Mouse (Mus musculus) heart, embryonic 11.5 days (tissue): ENCODE measurements around the gene Lpp. TPM values are rescaled to one million over a fixed set of nuclear protein-coding genes. Genes with fewer than 3 reads are reported as not detected.

Source experiments
- ATAC-seq: fragments of 200-750 bp; cut with Nextera tagmentation; replicated peaks from 2 replicates; pipeline ENCODE4 v1.8.0; 2017; ENCODE audit warnings: moderate library complexity; ENCODE audit not compliant: insufficient number of reproducible peaks, low FRiP score, low TSS enrichment
- H3K27ac ChIP-seq: fragments of 300-500 bp; sonication (generic); 2 replicates; pipeline ENCODE4 v1.5.1; 2014; ENCODE audit warnings: mild to moderate bottlenecking, low read depth, low read length
- H3K27me3 ChIP-seq: fragments of 300-500 bp; sonication (generic); 2 replicates; pipeline ENCODE4 v1.6.1; 2014; ENCODE audit warnings: mild to moderate bottlenecking, low read length, mixed read lengths; ENCODE audit not compliant: control insufficient read depth, insufficient read depth
- H3K36me3 ChIP-seq: fragments of 300-500 bp; sonication (generic); 2 replicates; pipeline ENCODE4 v1.6.1; 2014; ENCODE audit warnings: mild to moderate bottlenecking, low read length, moderate library complexity, mixed read lengths; ENCODE audit not compliant: control insufficient read depth, insufficient read depth
- H3K4me1 ChIP-seq: fragments of 300-500 bp; sonication (generic); 2 replicates; pipeline ENCODE4 v1.6.1; 2014; ENCODE audit warnings: low read length; ENCODE audit not compliant: control insufficient read depth, insufficient read depth
- H3K4me2 ChIP-seq: fragments of 300-500 bp; sonication (generic); 2 replicates; pipeline ENCODE4 v1.6.1; 2014; ENCODE audit warnings: mild to moderate bottlenecking, moderate library complexity
- H3K4me3 ChIP-seq: fragments of 300-500 bp; sonication (generic); 2 replicates; pipeline ENCODE4 v1.5.1; 2014; ENCODE audit warnings: low read depth, low read length
- H3K9ac ChIP-seq: fragments of 300-500 bp; sonication (generic); 2 replicates; pipeline ENCODE4 v1.6.1; 2014; ENCODE audit warnings: mild to moderate bottlenecking, low read depth, low read length, moderate library complexity
- H3K9me3 ChIP-seq: fragments of 300-500 bp; sonication (generic); replicated peaks from 2 replicates; pipeline ENCODE4 v1.6.1; 2016; ENCODE audit warnings: low read length; ENCODE audit not compliant: control insufficient read depth
- WGBS: fragments of 180-500 bp; shearing (Covaris S2); extraction: QIAGEN DNeasy Blood & Tissue Kit; methylation state at CpG from one replicate; pipeline ENCODE4 v1.1.7; 2014; ENCODE audit not compliant: insufficient replicate concordance; 5-methylcytosine and 5-hydroxymethylcytosine counted together
- polyA plus RNA-seq: library from polyadenylated mRNA; unstranded; fragments of >200 nt; fragmentation: Nextera tagmentation; extraction: Ambion mirVana; gene quantifications from 2 replicates; pipeline ENCODE4 v1.2.1, GENCODE M21; 2014

The Lpp gene
- polyA plus RNA-seq, 1 experiment from 2014 or later, result 59.2 TPM

GRCm38 (mm10) chr16:24807565-24807964, 414.3 kb downstream of the Lpp start:
- no peak overlapping the region for H3K9ac ChIP-seq

GRCm38 (mm10) chr16:24809811-24810210, 416.5 kb downstream of the Lpp start:
- Histone ChIP-seq H3K36me3 (no peaks in the 10 kb centered on the region), H3K4me1 (no peaks in the 10 kb centered on the region), H3K4me3 (no peak overlapping the region), H3K27me3 (no peaks in the 10 kb centered on the region), H3K9me3 (no peaks in the 10 kb centered on the region), H3K27ac (no peak overlapping the region), H3K9ac (no peak overlapping the region), H3K4me2 (no peak overlapping the region)
- 88% methylated on average over 6 of the region's 6 CpGs for WGBS
- ATAC-seq, result no peak

More at GRCm38 (mm10) chr16:24807565-24807964, 414.3 kb downstream of the Lpp start:
- no peaks in the 10 kb centered on the region for H3K27me3 ChIP-seq
- WGBS, result 67% methylated on average over 4 of the region's 4 CpGs
- no peaks in the 10 kb centered on the region for H3K4me1 ChIP-seq
- no peak overlapping the region for H3K27ac ChIP-seq
- no peak overlapping the region for H3K4me2 ChIP-seq
- H3K4me3 ChIP-seq, result no peak overlapping the region
- no peaks in the 10 kb centered on the region for H3K36me3 ChIP-seq
- ATAC-seq, result no peak
- H3K9me3 ChIP-seq, result no peaks in the 10 kb centered on the region

- Histone ChIP-seq H3K9me3 (no peaks in the 10 kb centered on the region), H3K4me1 (no peaks in the 10 kb centered on the region; the same call in 1 of the 2 replicates), H3K27ac (no peak overlapping the region), H3K4me3 (no peak overlapping the region), H3K4me2 (no peak overlapping the region), H3K36me3 (no peaks in the 10 kb centered on the region), H3K27me3 (no peaks in the 10 kb centered on the region), H3K9ac (no peak overlapping the region)
- no peak for ATAC-seq
- WGBS, result 73% methylated on average over 3 of the region's 3 CpGs
Measured at GRCm38 (mm10) chr16:24816621-24817020, 423.3 kb downstream of the Lpp start.

- no peak overlapping the region for H3K27ac ChIP-seq
- no peaks in the 10 kb centered on the region for H3K27me3 ChIP-seq
- H3K36me3 ChIP-seq, result no peaks in the 10 kb centered on the region
- H3K9me3 ChIP-seq, result no peaks in the 10 kb centered on the region
- ATAC-seq, result no peak
- H3K4me1 ChIP-seq, result no peaks in the 10 kb centered on the region; the same call in 1 of the 2 replicates
- WGBS, result 96% methylated on average over 3 of the region's 3 CpGs
- H3K4me2 ChIP-seq, result no peak overlapping the region
- no peak overlapping the region for H3K4me3 ChIP-seq
- no peak overlapping the region for H3K9ac ChIP-seq
Measured at GRCm38 (mm10) chr16:24817381-24817780, 424.1 kb downstream of the Lpp start.

GRCm38 (mm10) chr16:24819127-24819526, 425.8 kb downstream of the Lpp start:
- no peak overlapping the region for H3K4me2 ChIP-seq
- H3K27ac ChIP-seq, result no peak overlapping the region
- H3K9ac ChIP-seq, result no peak overlapping the region
- no peak for ATAC-seq
- no peaks in the 10 kb centered on the region for H3K27me3 ChIP-seq
- no peaks in the 10 kb centered on the region; the same call in 1 of the 2 replicates for H3K4me1 ChIP-seq
- H3K4me3 ChIP-seq, result no peak overlapping the region
- 66% methylated on average over 4 of the region's 4 CpGs for WGBS
- H3K9me3 ChIP-seq, result no peaks in the 10 kb centered on the region
- H3K36me3 ChIP-seq, result no peaks in the 10 kb centered on the region

- H3K27ac ChIP-seq, result no peak overlapping the region
- no peaks in the 10 kb centered on the region for H3K36me3 ChIP-seq
- WGBS, result 86% methylated on average over 5 of the region's 5 CpGs
- no peak overlapping the region for H3K9ac ChIP-seq
- no peaks in the 10 kb centered on the region for H3K27me3 ChIP-seq
- H3K4me3 ChIP-seq, result no peak overlapping the region
- H3K4me1 ChIP-seq, result peaks cover 2% of the 10 kb centered on the region; the same call in 1 of the 2 replicates
- H3K4me2 ChIP-seq, result no peak overlapping the region
- ATAC-seq, result no peak
- no peaks in the 10 kb centered on the region for H3K9me3 ChIP-seq
Measured at GRCm38 (mm10) chr16:24822182-24822875, 429.0 kb downstream of the Lpp start.

DNA sequence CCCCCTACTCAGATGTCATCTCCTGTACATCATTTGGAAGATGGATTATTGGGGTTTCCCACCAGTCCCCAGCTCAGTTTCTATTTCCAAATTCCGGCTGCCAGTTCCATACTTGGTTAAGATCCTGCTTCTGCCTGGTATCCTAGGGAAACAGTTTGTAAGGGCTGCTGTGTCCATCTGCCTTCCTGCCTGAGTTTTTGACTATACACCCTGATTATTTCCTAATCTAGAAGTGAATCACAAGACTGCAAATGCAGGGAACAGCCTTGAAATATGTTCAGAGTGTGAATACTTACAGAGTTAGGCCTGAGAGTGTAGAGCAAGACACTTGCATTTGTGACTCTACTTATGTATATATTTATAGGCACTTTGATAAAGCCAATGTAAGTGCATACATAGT, 429.6 kb downstream of the Lpp start:
- H3K9ac ChIP-seq, result no peak overlapping the region
- H3K27me3 ChIP-seq, result no peaks in the 10 kb centered on the region
- H3K4me1 ChIP-seq, result peaks cover 2% of the 10 kb centered on the region; the same call in 1 of the 2 replicates
- no peak overlapping the region for H3K27ac ChIP-seq
- no peak overlapping the region for H3K4me2 ChIP-seq
- H3K4me3 ChIP-seq, result no peak overlapping the region
- H3K36me3 ChIP-seq, result no peaks in the 10 kb centered on the region
- WGBS, result 92% methylated on average over 1 of the region's 1 CpGs
- H3K9me3 ChIP-seq, result no peaks in the 10 kb centered on the region
- no peak for ATAC-seq

GRCm38 (mm10) chr16:24826390-24826789, 433.1 kb downstream of the Lpp start:
- no peak overlapping the region for H3K4me2 ChIP-seq
- H3K4me1 ChIP-seq, result peaks cover 7% of the 10 kb centered on the region; the same call in 1 of the 2 replicates
- no peak for ATAC-seq
- no peak overlapping the region for H3K9ac ChIP-seq
- no peaks in the 10 kb centered on the region for H3K9me3 ChIP-seq
- H3K36me3 ChIP-seq, result no peaks in the 10 kb centered on the region
- H3K27ac ChIP-seq, result no peak overlapping the region
- no peaks in the 10 kb centered on the region for H3K27me3 ChIP-seq
- 74% methylated on average over 4 of the region's 4 CpGs for WGBS
- no peak overlapping the region for H3K4me3 ChIP-seq
